Mouse (Mus musculus): ENCODE measurements around the gene Sik1. TPM values are rescaled to one million over a fixed set of nuclear protein-coding genes. Genes with fewer than 3 reads are reported as not detected.
A peak's percentile ranks its signal among the peaks of the same experiment; 100 is the strongest.
"Not testable (repeated sequence)": the region's sequence is repeated elsewhere in the genome, so short reads cannot be mapped to it uniquely, and the experiment has no call there.

Gene Sik1
- polyA plus RNA-seq, 1 experiment from 2014 or later = 12.7 TPM

DNA sequence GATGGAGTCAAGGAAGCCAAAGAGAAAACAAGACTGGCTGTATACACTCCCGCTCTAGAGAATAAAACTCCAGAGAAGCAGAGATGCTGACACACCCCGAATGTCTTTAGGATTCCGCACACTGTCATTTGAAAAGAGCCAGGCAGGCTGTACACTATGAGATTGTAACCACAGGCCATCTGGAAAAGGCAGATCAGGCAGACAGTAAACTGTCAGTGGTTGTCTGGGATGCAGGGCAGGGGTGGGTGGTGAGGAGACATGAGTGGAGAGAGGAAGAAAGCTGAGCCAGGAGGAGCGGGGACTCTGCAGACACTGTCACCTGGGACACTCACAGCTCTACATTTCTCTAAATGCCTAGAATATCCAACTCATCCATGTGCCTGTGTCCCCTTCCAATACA, 36.3 kb upstream of the Sik1 start:
- no peaks in the 10 kb centered on the region for H3K9me3 ChIP-seq
- H3K36me3 ChIP-seq (replicated peaks) = no peaks in the 10 kb centered on the region
- WGBS = 82% methylated on average over 4 of the region's 4 CpGs
- H3K27me3 ChIP-seq (replicated peaks; ENCODE audit: low read depth, poor library complexity, severe bottlenecking) = no peaks in the 10 kb centered on the region
- H3K27ac ChIP-seq (replicated peaks) = 0 out of 2 replicates have a peak overlapping the region, but pooled peaks have one; percentile 54
- no peak overlapping the region for H3K4me3 ChIP-seq
- H3K4me1 ChIP-seq = peaks cover 50% of the 10 kb centered on the region
- DNase-seq (ENCODE audit: low spot score) = no peak

DNA sequence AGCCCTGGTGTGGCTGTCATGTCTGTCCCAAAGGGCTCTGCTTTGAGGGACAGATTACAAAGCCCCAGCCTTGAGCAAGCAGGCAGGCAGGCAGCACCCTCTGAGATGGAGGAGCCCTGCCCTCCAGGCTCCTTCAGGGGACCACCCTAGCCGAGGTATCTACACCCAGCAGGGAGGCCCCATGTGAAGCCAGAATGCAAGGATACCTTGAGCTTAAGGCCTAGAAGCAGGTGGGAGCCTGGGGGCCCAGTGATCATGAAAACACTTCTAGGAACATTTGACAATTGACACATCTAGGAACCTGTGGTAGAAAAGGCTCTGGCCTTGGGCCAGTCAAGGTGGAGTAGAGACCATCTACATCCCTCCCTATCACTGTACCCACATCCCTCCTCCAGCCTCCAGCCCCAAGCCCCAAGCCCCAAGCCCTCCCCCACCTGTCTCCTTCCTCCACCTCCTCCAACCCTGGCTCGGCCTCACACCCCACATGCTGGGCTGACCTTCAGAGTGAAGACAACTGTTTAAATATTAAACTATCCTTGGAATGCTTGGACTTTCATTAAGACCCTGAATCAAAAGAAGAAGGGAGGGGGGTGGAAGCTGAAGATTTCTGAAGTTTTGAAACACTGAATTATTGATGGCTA, 34.8 kb upstream of the Sik1 start:
- Histone ChIP-seq H3K9me3 (no peaks in the 10 kb centered on the region), H3K27ac (replicated peaks) (peak overlapping the region; percentile 54; the same call in 1 of the 2 replicates), H3K4me3 (no peak overlapping the region), H3K27me3 (replicated peaks; ENCODE audit: low read depth, poor library complexity, severe bottlenecking) (no peaks in the 10 kb centered on the region), H3K4me1 (peaks cover 49% of the 10 kb centered on the region), H3K36me3 (replicated peaks) (no peaks in the 10 kb centered on the region)
- no peak for DNase-seq (ENCODE audit: low spot score)
- 47% methylated on average over 2 of the region's 2 CpGs for WGBS

DNA sequence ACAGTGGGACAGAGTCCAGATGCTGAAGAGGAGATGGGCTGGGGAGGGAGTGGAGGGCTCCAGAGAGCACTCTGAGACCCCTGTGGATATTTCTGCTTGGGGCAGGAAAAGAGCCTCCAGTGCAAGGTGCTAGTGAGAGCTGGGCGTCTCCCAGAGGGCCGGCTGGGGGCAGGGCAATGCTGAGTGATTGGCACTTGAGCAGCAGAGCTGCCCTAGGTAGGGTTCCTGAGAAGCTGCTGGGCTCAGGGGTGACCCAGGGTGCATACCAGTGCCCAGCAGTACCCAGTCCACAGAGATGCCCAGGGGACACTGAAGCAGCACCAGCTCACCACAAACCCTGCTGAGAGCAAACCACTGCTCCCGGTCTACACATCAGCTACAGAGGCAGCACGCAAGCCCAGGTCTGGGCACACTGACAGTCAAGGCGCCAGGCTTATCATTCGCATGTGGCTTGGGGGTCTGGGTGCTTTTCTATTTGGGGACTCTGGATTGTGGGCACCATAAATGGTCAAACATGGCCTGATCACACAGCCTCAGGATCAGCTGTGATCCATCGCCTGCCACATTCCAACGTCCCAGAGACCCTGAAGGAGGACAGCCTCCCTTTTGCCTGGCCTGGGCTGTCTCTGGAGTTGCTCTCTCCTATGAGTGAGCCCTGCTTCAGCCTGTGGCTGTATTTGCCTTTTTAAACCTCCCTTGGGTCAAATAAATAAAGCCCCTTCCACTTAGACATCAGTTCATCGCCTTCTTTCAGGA, 34.0 kb upstream of the Sik1 start:
- no peak overlapping the region for H3K4me3 ChIP-seq
- no peak for DNase-seq (ENCODE audit: low spot score)
- H3K4me1 ChIP-seq = peaks cover 49% of the 10 kb centered on the region
- no peaks in the 10 kb centered on the region for H3K9me3 ChIP-seq
- no peaks in the 10 kb centered on the region for H3K36me3 ChIP-seq (replicated peaks)
- H3K27ac ChIP-seq (replicated peaks) = no peak overlapping the region; the same call in 1 of the 2 replicates
- WGBS = 68% methylated on average over 9 of the region's 9 CpGs
- no peaks in the 10 kb centered on the region for H3K27me3 ChIP-seq (replicated peaks; ENCODE audit: low read depth, poor library complexity, severe bottlenecking)

DNA sequence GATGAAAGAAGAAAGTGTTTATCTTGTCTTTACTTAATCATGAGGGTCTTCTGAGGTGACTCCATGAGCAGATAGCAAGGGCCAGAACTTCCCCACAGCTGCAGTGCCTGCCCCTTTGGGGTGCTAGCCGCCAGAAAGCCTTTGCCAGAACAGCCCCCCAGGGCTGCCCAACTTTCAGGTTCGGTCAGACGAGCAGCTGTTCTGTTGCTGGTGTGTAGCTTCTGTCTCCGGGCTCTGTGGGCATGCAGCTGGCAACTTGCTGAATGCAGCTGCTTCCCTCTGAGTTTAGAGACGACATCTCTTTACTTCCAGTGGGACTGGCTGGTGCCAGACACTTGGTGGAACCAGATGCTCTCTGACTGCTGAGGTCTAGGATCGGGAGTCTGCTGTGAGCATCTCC, 32.9 kb upstream of the Sik1 start:
- Histone ChIP-seq H3K27me3 (replicated peaks; ENCODE audit: low read depth, poor library complexity, severe bottlenecking) (no peaks in the 10 kb centered on the region), H3K27ac (replicated peaks) (0 out of 2 replicates have a peak overlapping the region, but pooled peaks have one; percentile 15), H3K9me3 (no peaks in the 10 kb centered on the region), H3K4me1 (peaks cover 45% of the 10 kb centered on the region), H3K4me3 (no peak overlapping the region), H3K36me3 (replicated peaks) (no peaks in the 10 kb centered on the region)
- WGBS = 71% methylated on average over 6 of the region's 6 CpGs
- DNase-seq (ENCODE audit: low spot score) = no peak

DNA sequence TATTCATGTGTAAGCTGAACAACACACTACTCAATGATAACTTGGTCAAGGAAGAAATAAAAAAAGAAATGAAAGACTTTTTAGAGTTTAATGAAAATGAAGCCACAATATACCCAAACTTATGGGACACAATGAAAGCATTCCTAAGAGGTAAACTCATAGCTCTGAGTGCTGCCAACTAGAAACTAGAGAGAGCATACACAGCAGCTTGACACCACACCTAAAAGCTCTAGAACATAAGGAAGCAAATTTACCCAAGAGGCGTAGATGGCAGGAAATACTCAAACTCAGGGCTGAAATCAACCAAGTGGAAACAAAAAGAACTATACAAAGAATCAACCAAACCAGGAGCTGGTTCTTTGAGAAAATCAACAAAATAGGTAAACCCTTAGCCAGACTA, 29.1 kb upstream of the Sik1 start:
- not testable (repeated sequence) for H3K4me1 ChIP-seq; DNase-seq (ENCODE audit: low spot score); H3K36me3 ChIP-seq (replicated peaks); H3K4me3 ChIP-seq; H3K9me3 ChIP-seq; H3K27ac ChIP-seq (replicated peaks); H3K27me3 ChIP-seq (replicated peaks; ENCODE audit: low read depth, poor library complexity, severe bottlenecking)
- WGBS = 84% methylated on average over 1 of the region's 1 CpGs

DNA sequence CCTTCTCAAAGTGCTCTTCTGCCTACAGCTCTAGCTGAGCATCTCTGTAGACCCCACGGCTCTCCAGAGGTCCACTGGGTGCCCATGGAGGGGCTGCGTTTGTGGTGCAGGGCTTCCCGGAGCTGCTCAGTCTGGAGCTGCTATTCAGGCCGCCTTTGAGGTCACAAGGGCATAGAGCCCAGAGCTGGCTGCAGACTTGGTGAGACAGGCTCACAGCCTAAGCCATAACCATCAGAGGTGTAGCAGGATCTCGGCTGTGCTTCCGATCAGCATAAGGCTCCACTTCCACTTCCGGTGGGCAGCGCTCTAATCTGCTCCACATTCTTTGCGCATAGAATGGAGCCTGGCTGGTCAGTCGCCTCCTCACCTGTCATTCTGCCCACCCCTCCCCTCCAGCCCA, 23.8 kb upstream of the Sik1 start:
- DNase-seq (ENCODE audit: low spot score) = no peak
- H3K4me1 ChIP-seq = peaks cover 37% of the 10 kb centered on the region
- no peaks in the 10 kb centered on the region for H3K27me3 ChIP-seq (replicated peaks; ENCODE audit: low read depth, poor library complexity, severe bottlenecking)
- no peaks in the 10 kb centered on the region for H3K36me3 ChIP-seq (replicated peaks)
- no peak overlapping the region for H3K4me3 ChIP-seq
- H3K9me3 ChIP-seq = no peaks in the 10 kb centered on the region
- H3K27ac ChIP-seq (replicated peaks) = no peak overlapping the region
- 84% methylated on average over 10 of the region's 10 CpGs for WGBS

DNA sequence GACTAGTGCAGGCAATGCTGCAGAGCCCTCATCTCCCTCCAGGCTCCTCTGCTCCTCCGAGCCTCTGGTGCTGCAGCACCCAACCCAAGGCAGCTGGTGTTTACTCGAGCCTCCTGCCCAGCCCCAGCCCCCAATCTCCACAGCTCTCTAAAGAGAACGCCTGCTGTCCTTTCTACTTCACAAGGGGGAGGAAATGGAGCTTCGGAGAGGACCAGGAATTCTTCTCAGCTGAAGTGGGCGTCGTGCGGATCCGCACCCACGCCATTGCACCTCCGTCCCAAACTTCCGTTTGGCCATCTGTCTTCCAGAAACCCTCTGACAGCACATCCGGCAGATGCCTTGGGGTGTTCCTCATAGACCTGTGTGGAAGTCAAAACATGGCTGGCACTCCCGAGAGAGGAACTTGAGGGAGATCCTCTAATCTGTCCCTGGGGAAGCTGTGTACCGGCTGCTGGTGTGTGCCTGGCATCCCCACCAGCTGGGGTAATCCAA, 22.1 kb upstream of the Sik1 start:
- Histone ChIP-seq H3K9me3 (no peaks in the 10 kb centered on the region), H3K4me1 (peaks cover 54% of the 10 kb centered on the region), H3K36me3 (replicated peaks) (no peaks in the 10 kb centered on the region), H3K4me3 (no peak overlapping the region), H3K27me3 (replicated peaks; ENCODE audit: low read depth, poor library complexity, severe bottlenecking) (no peaks in the 10 kb centered on the region), H3K27ac (replicated peaks) (peak overlapping the region; percentile 65)
- 66% methylated on average over 14 of the region's 14 CpGs for WGBS
- no peak for DNase-seq (ENCODE audit: low spot score)

DNA sequence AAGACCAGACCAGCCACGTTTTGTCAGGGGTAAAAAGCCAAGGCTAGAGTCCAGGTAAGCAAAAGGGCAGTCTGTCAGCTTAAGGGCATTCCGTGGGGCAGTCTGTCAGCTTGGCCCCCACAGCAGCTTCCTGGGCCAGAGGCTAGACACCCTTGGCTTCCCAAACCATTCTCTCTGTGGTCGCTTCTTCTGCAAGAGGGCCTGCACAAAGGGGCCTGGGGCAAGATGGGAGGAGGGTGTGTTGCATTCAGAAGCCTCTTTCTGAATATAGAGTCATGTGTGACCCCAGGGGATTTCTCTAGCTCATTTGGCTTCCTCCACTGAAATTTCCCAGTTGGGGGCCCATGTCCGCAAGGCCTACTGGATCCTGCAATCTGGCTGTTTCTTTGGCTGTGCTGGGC, 21.6 kb upstream of the Sik1 start:
- no peak overlapping the region for H3K4me3 ChIP-seq
- WGBS = 60% methylated on average over 4 of the region's 4 CpGs
- no peaks in the 10 kb centered on the region for H3K27me3 ChIP-seq (replicated peaks; ENCODE audit: low read depth, poor library complexity, severe bottlenecking)
- peak overlapping the region; percentile 65 for H3K27ac ChIP-seq (replicated peaks)
- H3K4me1 ChIP-seq = peaks cover 59% of the 10 kb centered on the region
- DNase-seq (ENCODE audit: low spot score) = no peak
- no peaks in the 10 kb centered on the region for H3K9me3 ChIP-seq
- H3K36me3 ChIP-seq (replicated peaks) = no peaks in the 10 kb centered on the region

DNA sequence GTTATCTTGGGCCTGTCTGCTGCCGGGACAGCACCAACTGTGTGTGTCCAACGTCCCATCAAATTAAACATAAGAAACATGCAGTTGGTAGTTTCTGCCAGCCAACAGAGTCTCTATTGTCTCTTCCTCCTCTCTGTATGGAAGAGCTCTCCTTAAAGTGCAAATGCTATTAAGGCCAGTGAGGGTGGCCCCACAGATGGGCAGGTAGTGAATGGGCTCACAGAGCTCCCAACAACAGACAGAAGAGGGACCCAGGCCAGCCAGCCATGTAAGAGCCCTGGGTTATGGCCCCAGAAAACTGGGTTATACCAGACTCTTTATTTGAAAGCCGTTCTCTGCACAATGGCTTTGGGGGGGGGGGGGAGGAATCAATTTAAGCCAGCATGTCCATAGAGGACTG, 21.2 kb upstream of the Sik1 start:
- 64% methylated on average over 3 of the region's 3 CpGs for WGBS
- H3K36me3 ChIP-seq (replicated peaks) = no peaks in the 10 kb centered on the region
- H3K4me3 ChIP-seq = no peak overlapping the region
- H3K4me1 ChIP-seq = peaks cover 60% of the 10 kb centered on the region
- H3K27ac ChIP-seq (replicated peaks) = no peak overlapping the region
- no peak for DNase-seq (ENCODE audit: low spot score)
- H3K27me3 ChIP-seq (replicated peaks; ENCODE audit: low read depth, poor library complexity, severe bottlenecking) = no peaks in the 10 kb centered on the region
- H3K9me3 ChIP-seq = no peaks in the 10 kb centered on the region

DNA sequence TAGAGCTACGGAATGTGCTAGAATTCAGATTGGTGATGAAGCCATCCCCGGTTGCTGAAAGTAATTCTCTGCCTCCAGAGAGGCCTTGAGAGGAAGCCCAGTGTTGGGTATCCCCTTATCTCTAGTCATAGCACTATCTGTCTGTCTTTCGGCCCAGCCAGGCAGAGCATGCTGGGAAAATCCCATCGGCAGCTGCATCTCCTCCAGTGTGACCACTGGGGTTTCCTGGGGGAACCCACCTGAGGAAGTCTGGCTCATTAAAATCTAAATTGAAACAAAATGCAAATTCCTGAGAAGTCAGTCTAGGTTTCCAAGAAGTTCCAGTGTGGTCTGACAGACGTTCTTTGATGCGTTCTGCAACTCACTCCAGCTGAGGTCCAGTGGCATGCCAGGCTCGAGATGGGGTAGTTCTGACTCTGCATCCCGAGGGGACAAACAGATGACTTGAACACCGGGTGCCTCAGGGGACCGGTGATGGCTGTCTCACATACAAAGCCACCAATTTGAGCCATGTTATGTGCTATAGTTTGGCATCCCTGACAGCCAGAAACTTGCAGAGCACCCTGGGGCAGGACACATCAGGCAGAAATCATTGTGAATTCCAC, 19.8 kb upstream of the Sik1 start:
- Histone ChIP-seq H3K4me1 (peaks cover 70% of the 10 kb centered on the region), H3K27ac (replicated peaks) (0 out of 2 replicates have a peak overlapping the region, but pooled peaks have one; percentile 1), H3K36me3 (replicated peaks) (no peaks in the 10 kb centered on the region), H3K27me3 (replicated peaks; ENCODE audit: low read depth, poor library complexity, severe bottlenecking) (no peaks in the 10 kb centered on the region), H3K4me3 (no peak overlapping the region), H3K9me3 (no peaks in the 10 kb centered on the region)
- 88% methylated on average over 10 of the region's 10 CpGs for WGBS
- no peak for DNase-seq (ENCODE audit: low spot score)

DNA sequence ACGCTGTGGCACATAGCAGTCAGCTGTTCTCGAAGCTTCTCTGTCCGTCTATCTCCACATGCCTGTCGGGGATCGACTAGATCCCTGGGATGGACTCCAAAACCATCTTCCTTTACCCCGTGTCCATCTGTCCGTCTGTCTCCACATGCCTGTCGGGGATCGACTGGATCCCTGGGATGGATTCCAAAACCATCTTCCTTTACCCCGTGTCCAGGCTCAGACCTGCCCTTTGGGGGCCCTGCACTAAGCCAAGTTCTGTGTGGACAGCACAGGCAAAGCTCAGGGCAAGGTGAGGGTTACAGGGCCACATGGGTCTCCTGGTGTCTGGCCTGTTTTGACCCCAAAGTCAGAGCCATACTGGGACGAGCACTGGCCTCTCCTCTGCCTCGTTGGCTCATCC, 19.1 kb upstream of the Sik1 start:
- no peak overlapping the region for H3K4me3 ChIP-seq
- WGBS = 89% methylated on average over 12 of the region's 12 CpGs
- H3K27me3 ChIP-seq (replicated peaks; ENCODE audit: low read depth, poor library complexity, severe bottlenecking) = no peaks in the 10 kb centered on the region
- H3K4me1 ChIP-seq = peaks cover 72% of the 10 kb centered on the region
- no peaks in the 10 kb centered on the region for H3K9me3 ChIP-seq
- H3K36me3 ChIP-seq (replicated peaks) = no peaks in the 10 kb centered on the region
- no peak for DNase-seq (ENCODE audit: low spot score)
- H3K27ac ChIP-seq (replicated peaks) = 0 out of 2 replicates have a peak overlapping the region, but pooled peaks have one; percentile 2

DNA sequence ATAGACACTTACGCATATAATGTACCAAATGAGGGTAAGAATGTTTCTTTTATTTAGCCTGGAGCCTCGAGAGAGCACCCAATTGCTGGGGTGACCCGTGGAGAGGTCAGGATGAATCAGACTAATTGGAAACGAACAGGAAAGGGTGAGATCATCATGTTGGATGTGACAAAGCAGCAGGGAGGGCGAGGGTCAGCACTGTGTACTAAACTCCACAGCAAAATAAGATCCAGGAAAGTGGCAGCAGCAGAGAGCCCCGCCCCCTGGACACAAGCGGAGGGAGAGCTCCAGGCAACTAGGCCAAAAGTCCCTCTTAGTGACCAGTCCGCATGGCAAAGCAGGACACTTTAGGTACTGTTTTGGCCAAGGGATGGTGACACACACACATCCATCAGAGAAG, 18.4 kb upstream of the Sik1 start:
- Histone ChIP-seq H3K4me3 (no peak overlapping the region), H3K36me3 (replicated peaks) (no peaks in the 10 kb centered on the region), H3K27ac (replicated peaks) (0 out of 2 replicates have a peak overlapping the region, but pooled peaks have one; percentile 2), H3K9me3 (no peaks in the 10 kb centered on the region), H3K4me1 (peaks cover 72% of the 10 kb centered on the region), H3K27me3 (replicated peaks; ENCODE audit: low read depth, poor library complexity, severe bottlenecking) (no peaks in the 10 kb centered on the region)
- WGBS = 58% methylated on average over 8 of the region's 8 CpGs
- no peak for DNase-seq (ENCODE audit: low spot score)
